Mouse (Mus musculus) kidney, adult 8-10 months (tissue): ENCODE results near the gene Mbnl2.

Experiments used
- DNase-seq, 2 experiments: peaks; one replicate each; pipeline ENCODE4 v3.0.0; 2022

Gene Mbnl2

GRCm38 (mm10) chr14:120299716-120300115, 24.2 kb downstream of the Mbnl2 start:
- no peak for DNase-seq

- DNase-seq = no peak
Measured at GRCm38 (mm10) chr14:120300191-120300590, 24.7 kb downstream of the Mbnl2 start.

- no peak for DNase-seq
Measured at GRCm38 (mm10) chr14:120300814-120301213, 25.3 kb downstream of the Mbnl2 start.

- DNase-seq = peak in 1 of 2 experiments; percentile 31
Measured at GRCm38 (mm10) chr14:120302913-120303548, 27.6 kb downstream of the Mbnl2 start.

GRCm38 (mm10) chr14:120306229-120306628, 30.8 kb downstream of the Mbnl2 start:
- no peak for DNase-seq

GRCm38 (mm10) chr14:120307356-120307755, 31.9 kb downstream of the Mbnl2 start:
- no peak for DNase-seq

GRCm38 (mm10) chr14:120307963-120308362, 32.5 kb downstream of the Mbnl2 start:
- DNase-seq = no peak

GRCm38 (mm10) chr14:120309691-120310090, 34.2 kb downstream of the Mbnl2 start:
- DNase-seq = no peak

GRCm38 (mm10) chr14:120311330-120312097, 36.0 kb downstream of the Mbnl2 start:
- no peak for DNase-seq

- peak in 1 of 2 experiments; percentile 23 for DNase-seq
Measured at GRCm38 (mm10) chr14:120312661-120313406, 37.4 kb downstream of the Mbnl2 start.

- DNase-seq = no peak
Measured at GRCm38 (mm10) chr14:120313466-120313865, 38.0 kb downstream of the Mbnl2 start.

- DNase-seq = no peak
Measured at GRCm38 (mm10) chr14:120315721-120316120, 40.3 kb downstream of the Mbnl2 start.

GRCm38 (mm10) chr14:120318326-120318935, 43.0 kb downstream of the Mbnl2 start:
- DNase-seq = no peak

GRCm38 (mm10) chr14:120318974-120319731, 43.7 kb downstream of the Mbnl2 start:
- DNase-seq = no peak

GRCm38 (mm10) chr14:120322041-120322440, 46.6 kb downstream of the Mbnl2 start:
- no peak for DNase-seq

- no peak for DNase-seq
Measured at GRCm38 (mm10) chr14:120323111-120323510, 47.6 kb downstream of the Mbnl2 start.

- DNase-seq = no peak
Measured at GRCm38 (mm10) chr14:120324061-120324791, 48.8 kb downstream of the Mbnl2 start.

- no peak for DNase-seq
Measured at GRCm38 (mm10) chr14:120324883-120325480, 49.5 kb downstream of the Mbnl2 start.

- no peak for DNase-seq
Measured at GRCm38 (mm10) chr14:120325673-120326072, 50.2 kb downstream of the Mbnl2 start.

GRCm38 (mm10) chr14:120330454-120330853, 55.0 kb downstream of the Mbnl2 start:
- DNase-seq = no peak

- no peak for DNase-seq
Measured at GRCm38 (mm10) chr14:120330881-120331514, 55.5 kb downstream of the Mbnl2 start.
